Mouse (Mus musculus): ENCODE data around the gene Gm49387.

Gm49387 gene

DNA sequence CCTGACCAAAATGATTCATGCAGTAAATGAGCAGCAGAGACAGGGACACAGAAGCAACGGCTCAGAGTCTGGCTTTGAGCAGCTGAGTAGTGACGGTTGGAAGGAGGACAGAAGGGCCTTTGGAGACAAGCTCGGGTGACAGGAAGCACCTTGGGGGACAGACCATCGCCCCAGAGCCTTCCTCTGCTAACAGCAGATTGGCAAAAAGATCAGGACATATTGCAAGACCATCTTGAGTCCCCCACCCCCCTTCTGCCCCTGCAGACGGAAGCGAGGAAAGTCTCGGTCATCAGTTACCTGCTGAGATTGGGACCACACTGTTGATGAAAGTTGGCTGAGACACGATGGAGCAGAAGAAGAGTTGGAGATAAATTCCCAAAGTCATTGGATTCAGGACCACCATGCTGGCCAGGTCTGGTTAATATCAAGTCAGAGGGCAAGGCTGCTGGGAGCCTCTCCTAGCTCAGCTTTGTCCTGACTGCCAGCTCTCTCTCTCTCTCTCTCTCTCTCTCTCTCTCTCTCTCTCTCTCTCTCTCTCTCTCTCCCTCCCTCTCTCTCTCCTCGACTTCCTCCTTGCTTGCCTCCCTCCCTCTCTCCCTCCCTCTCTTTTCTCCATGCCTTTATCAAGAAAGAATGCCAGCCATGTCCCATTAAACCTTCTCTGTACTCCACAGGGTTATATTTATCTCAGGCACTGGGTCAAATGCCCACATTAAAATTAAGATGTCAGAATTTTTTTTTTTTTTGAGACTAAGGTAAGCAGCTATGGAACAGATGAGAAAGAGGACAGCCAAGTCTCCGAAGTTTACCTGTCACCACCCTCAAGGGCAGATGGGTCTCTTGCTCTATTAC is 63.6 kb downstream of the Gm49387 start:
- DNase-seq (ENCODE audit: low spot score in 2 of 2) = no peak

DNA sequence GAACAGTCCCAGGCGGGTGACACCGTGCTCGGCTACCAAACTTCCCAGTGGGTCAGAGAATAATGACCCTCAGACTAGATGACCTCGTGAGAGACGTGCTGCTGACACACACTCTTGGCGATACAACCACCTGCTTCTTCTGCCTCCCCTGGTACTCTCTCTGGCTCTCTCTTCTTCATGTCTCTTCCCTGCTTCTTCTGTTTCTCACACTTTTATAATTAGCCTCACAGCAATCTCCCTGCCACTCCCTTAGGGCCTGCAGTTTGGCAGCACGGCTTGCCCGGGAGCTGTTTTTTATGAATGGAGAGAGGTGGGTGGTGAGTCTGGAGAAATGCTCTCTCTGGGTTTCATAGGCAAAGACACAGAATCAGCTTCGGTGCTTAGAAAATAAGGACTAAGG is 64.8 kb downstream of the Gm49387 start:
- DNase-seq (ENCODE audit: low spot score in 2 of 2) = no peak

DNA sequence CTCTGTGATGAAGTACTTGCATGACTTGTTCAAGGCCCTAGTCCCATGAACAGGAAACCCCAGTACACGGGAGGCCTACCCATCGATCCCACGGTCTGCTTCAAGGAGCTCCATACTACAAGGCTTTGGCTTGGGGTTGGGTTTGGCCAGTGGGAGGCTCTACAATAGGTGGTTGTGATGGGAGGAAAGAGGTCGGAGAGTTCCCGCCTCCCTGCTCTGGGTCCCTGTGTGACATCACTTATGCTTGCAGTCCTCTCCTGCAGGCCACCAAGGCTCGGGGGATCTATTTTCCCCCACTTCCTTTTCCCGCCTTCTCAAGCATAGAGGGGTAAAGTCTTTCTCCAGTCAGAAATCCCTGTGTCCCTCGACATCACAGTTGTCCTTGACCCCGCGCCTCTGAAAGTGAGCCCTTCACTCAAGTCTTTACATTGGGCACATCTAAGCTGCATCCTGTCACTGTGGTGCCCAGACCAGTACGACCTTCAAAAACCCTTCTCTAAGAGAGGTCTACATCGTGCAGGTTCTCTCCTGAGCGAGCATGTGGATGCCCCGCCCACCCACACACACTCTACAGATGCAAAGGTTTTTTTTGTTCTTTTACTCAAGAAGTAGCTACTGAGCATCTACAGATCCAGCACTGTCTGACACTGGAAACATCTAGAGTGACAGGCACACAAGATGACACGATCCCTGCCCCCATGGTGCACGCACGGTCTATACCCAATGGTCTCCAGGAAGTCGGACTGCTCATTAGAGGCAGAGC is 65.6 kb downstream of the Gm49387 start:
- no peak for DNase-seq (ENCODE audit: low spot score in 2 of 2)

DNA sequence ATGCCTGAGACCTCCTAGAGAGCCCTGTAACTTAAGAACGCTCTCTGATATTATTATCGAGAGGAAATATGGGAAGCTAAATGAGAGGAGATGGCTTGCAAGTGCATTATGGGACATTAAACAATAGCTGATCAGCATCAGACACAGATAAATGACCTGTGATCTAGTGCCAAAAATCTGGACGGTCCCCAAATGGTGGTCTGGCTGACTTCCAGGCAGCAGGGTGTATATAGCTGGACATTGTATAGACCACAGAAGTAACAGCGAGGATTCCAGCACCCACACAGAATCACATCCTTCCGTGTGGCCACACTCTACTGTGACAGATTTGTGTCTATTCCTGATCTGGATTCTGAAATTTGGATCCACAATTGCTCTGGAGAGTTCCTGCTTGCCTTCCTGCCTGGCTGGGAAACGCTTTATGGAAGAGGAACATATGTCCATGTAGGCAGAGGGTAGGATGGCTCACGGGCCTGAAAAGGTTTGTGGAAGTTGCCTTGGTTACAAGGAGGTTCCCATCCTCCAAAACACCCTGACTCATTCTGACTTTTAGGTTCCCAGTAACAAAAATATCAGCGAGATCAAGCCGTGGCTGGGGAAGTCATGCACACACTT is 68.0 kb downstream of the Gm49387 start:
- no peak for DNase-seq (ENCODE audit: low spot score in 2 of 2)

DNA sequence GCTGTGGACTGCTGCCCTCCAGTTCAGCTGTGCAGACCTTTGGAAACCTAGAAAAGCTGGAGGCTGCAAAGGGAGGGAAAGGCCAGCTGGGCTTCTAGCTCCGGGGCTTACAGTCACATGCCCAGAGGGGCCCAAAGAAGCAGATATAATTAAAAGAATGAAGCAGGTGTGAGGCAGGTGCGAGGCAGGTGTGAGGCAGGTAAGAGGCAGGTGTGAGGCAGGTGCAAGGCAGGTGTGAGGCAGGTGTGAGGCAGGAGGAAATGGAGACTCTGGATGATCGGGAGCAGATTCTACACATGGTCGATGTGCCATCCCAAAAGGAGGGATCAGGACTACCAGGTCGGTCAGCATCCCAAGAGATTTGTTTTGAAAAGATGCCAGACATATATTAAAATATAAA is 69.3 kb downstream of the Gm49387 start:
- no peak for DNase-seq (ENCODE audit: low spot score in 2 of 2)

DNA sequence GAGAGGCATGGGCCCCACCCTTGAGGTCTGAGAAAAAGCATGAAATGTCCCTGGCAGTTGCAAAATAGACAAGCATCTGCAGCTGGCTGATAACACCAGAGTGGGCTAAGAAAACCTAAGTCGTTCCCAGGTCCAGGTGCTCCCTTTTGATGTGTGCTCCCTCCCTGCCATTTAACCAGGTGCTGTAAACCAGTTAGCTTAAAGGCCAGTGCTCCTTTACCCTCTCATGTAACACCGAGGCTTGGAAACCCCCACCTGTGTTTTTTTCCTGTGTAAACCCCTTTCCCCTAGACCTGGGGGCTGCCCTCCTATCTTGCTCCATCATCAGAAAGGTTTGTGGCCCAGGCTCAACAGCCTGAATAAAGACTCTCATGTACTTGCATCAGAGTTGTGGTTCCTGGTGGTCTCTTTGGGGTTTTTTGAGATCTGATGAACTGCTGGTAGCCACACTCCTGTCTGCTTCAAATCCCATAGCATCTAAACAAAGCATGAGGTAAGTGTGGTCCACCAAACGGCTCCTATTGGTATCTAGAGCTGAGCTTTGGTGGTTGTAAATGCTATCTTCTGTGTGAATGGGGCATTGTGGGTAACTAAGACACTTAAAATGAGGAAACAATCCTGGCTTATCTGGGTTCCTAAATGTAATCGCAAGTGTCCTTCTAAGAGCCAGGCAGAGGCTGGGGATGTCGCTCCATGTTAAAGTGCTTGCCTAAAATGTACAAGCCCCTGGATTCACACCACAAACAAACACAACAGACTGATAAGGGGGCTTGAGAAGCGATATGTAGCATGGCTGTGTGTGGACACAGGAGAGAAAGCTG is 70.3 kb downstream of the Gm49387 start:
- DNase-seq (ENCODE audit: low spot score in 2 of 2) = no peak

DNA sequence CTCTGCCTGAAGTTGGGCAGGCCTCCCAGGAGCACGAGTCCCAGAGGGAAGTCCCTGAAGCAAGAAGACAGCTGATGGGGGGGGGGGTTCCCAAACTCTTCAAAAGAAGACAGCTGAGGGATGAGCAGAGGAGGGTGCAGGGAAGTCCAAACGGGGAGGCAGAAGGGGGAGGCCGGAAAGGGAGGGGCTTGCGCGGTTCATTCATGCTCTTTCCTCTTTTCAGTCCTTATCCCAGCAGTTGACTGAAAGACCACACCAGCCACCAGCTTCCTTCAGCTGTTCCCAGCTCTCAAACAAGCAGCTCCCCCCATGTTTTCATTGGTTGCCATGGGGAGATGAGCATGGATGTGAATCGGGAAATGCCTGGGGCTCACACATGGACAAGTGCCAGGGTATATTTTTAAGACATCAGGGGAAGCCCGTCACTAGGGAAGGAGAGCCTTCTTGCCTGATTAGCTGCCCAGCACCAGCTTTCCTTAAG is 71.5 kb downstream of the Gm49387 start:
- no peak for DNase-seq (ENCODE audit: low spot score in 2 of 2)

DNA sequence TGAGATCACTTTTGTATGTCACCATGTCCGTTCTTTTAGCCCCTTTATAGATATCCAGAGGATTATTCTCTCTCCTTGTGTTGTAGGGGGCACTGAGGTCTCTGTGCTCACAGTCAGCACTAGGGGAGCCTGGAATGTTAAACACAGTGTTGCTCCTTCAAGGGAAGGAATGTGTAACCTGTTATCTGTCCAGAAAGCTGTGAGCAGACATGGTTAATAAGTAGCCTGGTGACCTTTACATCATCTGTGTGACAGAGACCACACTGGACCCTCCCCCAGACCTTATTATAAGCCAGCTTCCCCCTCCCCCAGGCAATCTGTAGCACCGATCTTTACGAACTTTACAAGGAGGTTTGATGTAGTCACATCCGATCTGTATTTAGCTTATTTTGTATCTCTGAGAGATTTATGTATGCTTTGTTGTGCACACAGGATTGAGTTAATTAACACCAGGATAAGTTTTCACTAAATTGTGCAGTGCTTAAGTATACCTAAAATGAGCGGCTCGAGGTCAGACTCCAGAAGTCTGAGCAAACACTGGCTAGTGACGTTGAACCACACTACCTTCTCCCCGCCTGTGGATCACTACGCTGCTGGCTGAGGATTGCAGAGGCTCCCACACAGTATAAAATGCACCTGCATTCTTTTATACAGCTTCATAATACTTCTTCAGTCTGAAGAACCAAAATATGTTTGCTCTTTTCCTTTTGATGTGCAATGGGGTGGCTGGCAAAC is 75.0 kb downstream of the Gm49387 start:
- no peak for DNase-seq (ENCODE audit: low spot score in 2 of 2)

DNA sequence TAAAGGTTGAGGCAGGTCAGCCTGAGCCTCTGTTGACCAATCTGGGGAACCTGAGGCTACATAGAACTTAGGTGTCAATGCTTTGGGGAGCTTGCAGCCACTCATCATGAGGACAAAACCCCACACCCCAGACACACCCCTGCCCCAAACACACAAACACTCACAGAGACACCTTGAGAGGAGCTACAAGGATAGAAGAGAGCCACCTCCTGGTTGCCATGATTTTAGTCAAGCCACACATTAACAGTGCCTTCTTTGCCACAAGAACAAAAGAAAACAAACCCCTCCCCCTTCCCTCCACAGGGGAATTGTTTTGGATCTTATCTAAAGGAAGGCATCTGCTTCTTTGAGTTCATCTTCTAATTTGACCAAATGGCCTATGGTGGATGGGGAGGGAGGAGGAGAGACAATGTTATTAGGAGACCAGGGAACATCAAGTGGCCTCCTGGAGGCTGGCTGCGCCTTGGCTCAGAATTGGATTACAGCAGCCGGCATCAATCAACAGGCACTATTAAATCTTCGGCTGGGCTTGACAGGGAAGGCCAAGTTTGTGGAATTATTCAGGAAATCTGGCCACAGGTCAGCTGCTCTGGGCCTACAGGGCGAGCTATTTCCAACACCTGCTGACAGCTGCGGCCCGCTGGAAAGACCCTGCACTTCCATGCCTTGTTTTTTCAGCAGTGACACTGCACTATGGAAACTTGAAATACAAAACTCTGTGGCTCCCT is 76.1 kb downstream of the Gm49387 start:
- DNase-seq (ENCODE audit: low spot score in 2 of 2) = peak in 1 of 2 experiments; percentile 52

DNA sequence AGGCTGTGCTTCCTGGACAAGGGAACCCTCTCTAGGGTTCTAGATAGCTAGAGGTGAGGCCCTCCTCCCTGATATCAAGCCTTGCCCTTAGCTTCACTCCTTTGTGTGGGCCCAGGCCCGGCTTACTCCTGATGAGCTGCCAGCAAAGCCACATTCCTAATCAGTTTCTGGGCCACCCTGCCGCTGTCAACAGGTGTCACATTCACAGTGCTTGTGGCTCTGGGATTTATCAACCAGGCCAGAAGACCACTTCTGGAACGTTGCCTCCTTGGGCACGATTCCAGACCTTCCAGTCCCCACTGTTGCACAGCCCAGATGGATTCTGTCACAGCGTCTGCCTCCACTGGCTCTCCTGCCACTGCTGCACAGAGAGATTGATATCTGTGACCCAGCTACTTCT is 79.8 kb downstream of the Gm49387 start:
- no peak for DNase-seq (ENCODE audit: low spot score in 2 of 2)

DNA sequence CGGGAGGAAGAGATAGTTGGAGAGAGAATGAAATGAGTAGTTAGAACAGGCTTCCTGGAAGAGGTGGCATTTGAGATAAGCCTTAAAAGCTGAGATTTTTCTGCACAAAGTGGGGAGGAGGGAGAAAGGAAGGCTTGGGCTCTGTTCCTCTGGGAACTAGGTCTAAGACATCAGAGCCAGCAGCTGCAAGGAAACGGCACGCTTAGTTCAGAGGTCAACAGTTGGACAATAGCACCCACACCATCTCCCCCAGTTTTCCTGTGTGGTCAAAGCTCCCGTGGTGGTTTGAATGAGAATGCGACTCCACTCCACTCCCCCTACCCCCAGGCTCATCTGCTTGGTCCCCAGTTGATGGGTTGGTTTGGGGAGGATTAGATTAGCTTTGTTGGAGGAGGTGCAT is 81.5 kb downstream of the Gm49387 start:
- DNase-seq (ENCODE audit: low spot score in 2 of 2) = no peak

DNA sequence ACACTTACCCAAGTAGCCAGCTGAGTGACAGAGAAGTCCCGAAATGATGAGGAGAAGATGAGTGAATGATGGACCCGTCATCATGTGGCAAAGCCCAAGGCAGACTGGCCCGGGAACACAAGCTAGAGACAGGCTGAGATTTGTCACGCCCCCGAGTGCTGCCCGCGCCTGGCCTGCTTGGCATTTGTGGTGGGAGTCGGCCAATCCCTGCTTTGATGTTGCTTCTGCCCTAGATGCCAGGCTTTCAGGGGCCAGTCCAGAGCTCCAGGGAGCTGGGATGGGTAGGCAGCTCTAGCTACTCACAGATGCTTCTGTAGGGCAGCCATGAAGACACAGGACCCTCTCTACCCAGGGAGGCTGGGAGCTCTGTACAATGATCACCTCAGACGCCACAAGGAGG is 82.9 kb downstream of the Gm49387 start:
- no peak for DNase-seq (ENCODE audit: low spot score in 2 of 2)

DNA sequence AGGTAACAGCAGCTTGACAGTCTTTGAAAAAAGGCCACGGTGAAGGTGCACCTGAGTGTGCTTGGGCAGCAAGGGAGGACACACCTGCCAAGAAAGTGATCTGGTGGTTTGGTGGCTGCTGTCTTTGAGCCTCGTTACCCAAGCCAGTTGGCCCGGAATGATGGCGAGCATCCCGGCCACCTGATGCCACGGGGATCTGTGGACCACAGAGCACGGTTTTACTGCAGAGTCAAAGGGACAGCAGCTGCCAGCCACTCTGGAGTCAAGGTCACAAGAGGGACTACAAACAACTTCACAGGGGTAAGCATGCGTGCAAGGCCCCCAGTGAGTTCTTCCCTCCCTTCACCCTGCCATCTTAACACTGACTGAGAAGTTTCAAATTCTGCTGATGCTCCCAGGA is 83.4 kb downstream of the Gm49387 start:
- no peak for DNase-seq (ENCODE audit: low spot score in 2 of 2)

DNA sequence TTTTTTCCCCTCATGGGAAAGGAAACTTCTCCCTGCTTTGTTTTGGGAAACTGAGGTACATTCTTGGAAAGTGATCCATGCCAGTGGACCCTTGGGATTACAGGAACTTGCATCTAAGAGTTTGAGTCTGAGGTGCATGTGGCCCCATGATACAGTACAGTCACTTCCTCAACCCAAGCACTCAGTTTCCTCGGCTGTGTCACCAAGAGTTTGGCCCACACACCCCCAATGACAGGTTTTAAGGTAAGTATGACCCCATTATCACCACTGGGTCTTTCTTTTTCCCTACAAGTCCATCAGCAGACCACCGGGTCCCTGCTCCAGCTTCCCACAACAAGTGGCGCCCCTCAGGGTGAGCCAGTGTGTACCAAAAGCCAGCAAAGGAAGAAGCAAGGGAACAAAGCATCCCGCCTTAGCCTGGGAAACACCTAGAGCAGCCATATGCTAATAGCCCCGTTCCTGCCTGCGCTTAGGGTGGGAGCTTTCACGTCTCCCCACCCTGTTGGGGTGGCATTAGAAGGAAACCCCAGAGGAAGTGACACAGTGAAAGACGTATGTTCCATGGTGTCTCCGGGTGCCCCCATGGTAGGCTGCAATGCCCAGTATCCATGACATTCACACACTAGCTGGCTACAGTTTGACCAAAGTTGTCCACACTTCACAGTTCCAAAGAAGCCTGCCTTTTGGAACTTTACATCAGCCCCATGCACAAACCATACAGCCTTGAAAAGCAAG is 84.0 kb downstream of the Gm49387 start:
- no peak for DNase-seq (ENCODE audit: low spot score in 2 of 2)

DNA sequence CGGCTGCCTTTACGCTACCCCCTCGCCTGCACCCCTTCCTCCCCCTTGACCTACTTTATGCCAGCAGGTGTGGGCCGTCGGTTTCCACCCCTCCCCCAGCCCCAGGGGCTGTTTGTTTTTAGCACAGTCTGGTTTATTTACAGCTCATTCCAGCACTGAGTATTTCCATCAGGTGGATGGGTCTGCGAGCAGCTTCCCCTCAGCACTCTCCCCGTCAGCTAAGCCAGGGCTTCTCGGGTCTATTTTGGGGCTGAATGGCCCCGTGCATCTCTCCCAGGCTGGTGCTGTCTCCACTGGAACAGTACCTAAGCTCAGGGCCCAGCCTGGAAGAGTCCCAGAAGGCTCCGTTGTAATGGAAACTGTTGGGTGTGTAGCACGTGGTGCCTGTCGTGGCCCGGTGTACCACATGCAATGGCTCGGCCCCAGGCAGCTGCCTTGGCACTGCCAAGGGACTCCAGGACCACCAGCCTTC is 84.7 kb downstream of the Gm49387 start:
- DNase-seq (ENCODE audit: low spot score in 2 of 2) = no peak

DNA sequence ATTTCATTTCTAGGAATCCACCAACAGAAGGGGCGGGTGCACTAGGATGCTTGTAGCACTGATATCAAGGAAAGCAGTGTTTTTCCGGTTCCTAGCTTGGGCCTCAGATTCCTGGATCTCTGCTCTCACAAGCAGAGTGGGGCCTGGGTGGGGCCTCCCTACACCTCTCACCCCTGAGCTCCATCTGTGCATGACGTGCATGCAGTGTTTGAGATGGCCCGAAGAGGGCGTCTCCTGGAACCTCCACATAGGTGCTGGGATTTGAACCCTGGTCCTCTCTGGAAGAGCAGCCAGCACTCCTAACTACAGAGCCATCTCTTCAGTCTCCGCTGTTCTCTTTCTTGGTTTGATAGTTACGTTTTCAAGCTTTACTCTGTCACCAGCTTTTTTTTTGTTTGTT is 85.7 kb downstream of the Gm49387 start:
- DNase-seq (ENCODE audit: low spot score in 2 of 2) = no peak

DNA sequence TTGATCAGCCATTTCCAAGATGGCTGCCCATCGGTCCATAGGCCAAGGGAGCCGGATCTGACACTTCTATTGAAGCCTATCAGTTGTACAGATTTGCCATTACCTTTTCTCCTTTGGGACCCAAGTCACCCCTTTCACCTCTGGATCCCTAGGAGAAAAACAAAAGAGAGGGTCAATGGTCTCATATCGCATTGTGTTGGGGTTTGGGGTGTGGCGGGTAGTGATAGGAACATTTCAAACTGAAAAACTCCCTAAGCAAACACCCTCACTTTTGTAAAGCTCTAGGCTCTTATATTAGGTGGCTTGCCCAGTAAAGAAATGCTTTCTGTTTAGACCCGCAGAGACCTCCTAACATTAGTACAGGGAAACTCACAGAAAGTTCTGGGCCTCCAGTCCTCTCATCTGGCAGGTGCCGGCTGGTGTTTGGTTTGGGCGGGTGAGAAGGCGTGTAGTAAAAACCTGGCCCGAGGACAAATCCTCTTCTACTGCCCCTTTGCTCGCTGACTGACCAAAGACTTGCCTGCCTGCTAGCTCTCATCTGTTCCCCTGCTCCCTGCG is 96.7 kb downstream of the Gm49387 start:
- no peak for DNase-seq (ENCODE audit: low spot score in 2 of 2)

DNA sequence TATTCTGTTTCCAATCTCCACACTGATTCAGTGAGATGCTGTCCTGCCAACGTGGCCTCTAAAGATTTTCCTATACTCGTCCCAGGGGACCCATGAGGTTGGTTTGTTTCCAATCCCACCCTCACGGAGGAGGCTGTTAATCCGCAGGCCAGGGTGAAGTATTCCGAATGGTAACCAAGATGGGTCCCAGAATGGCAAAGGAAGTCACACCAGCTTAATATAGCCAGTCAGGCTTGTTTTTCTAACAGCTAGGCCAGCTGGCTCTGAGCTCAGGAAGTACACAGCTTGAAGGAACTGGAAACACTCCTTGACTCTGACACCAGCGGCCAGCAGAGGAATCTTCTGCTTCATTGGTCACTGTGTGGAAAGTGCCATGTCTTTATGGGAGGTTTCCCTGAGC is 103.4 kb downstream of the Gm49387 start:
- no peak for DNase-seq (ENCODE audit: low spot score in 2 of 2)

DNA sequence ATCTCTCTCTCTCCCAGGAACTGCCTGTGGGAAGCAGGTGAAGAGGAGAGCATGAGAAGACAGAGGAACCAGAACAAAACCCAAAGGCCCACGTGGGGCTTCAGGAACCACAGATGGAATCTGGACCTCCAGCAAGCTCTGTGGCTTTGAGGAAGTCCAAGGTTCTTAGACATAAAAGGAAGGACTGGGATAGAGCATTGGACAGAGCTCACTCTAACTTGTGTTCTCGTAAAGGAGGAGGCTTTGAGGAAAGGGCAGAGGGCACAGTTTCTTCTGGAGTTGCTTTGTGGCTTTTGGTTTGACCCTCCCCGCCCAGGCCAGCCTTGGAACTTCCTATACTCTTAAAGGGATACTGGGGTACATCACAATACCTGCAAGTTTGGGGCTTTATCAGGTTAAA is 108.0 kb downstream of the Gm49387 start:
- no peak for DNase-seq (ENCODE audit: low spot score in 2 of 2)

Data from urinary bladder, postnatal 4 days (tissue).